Mouse (Mus musculus) MEL (cell line): ENCODE measurements at regions not wholly inside any gene's neighbourhood (a gene's known extent, or its start where the extent isn't known, plus 50 kb on each side); places are given as distances from the start of the nearest gene placed in this dataset.

Source experiments
- CTCF ChIP-seq, 3 experiments: IDR thresholded peaks in 2 of 3; conservative IDR thresholded peaks in 1 of 3; 2 replicates each; pipeline ENCODE4 v1.5.1; 2011 to 2012; ENCODE audit warnings: low read length in 3 of 3, low read depth in 2 of 3, mild to moderate bottlenecking in 2 of 3, improper control_type of control experiment in 1 of 3, inconsistent platforms in 1 of 3, mixed read lengths in 1 of 3, moderate library complexity in 1 of 3; ENCODE audit not compliant: control insufficient read depth in 1 of 3, insufficient read depth in 1 of 3, poor library complexity in 1 of 3, severe bottlenecking in 1 of 3
- ELF1 ChIP-seq: IDR thresholded peaks from 2 replicates; pipeline ENCODE4 v1.6.1; 2014; ENCODE audit warnings: low read depth, mild to moderate bottlenecking, inconsistent platforms, low read length, improper control_type of control experiment, moderate library complexity
- EP300 ChIP-seq, 2 experiments: IDR thresholded peaks; 2 replicates each; pipeline ENCODE4 v1.6.1; 2011; ENCODE audit warnings: improper control_type of control experiment in 2 of 2, low read length in 2 of 2, low read depth in 1 of 2, mild to moderate bottlenecking in 1 of 2
- GATA1 ChIP-seq: IDR thresholded peaks from 2 replicates; pipeline ENCODE4 v1.6.1; 2011; ENCODE audit warnings: low read depth, low read length, improper control_type of control experiment
- MXI1 ChIP-seq: IDR thresholded peaks from 2 replicates; pipeline ENCODE4 v1.6.1; 2011; ENCODE audit warnings: mild to moderate bottlenecking, low read depth, low read length, improper control_type of control experiment
- TAL1 ChIP-seq: IDR thresholded peaks from 2 replicates; pipeline ENCODE4 v1.6.1; 2012; ENCODE audit warnings: mild to moderate bottlenecking, inconsistent platforms, low read length, moderate library complexity, mixed read lengths
- TCF12 ChIP-seq: IDR thresholded peaks from 2 replicates; pipeline ENCODE4 v1.6.1; 2014; ENCODE audit warnings: low read depth, mild to moderate bottlenecking, inconsistent platforms, low read length, improper control_type of control experiment, moderate library complexity
- ZC3H11A ChIP-seq: IDR thresholded peaks from 2 replicates; pipeline ENCODE4 v1.6.1; 2012; ENCODE audit warnings: low read depth, mild to moderate bottlenecking, inconsistent platforms, low read length, improper control_type of control experiment

- TF ChIP-seq TCF12 (no peak), EP300 (IDR thresholded peaks at IDR 0.05; ENCODE audit: low read depth in 1 of 2, low read length in 2 of 2) (no peak), ZC3H11A (peak; percentile 42; the same call in 1 of the 2 replicates), CTCF (IDR thresholded peaks at IDR 0.05 in 2 of 3, conservative IDR thresholded peaks at IDR 0.05 in 1 of 3; ENCODE audit: control insufficient read depth in 1 of 3, insufficient read depth in 1 of 3, low read depth in 2 of 3, low read length in 3 of 3, poor library complexity in 1 of 3, severe bottlenecking in 1 of 3) (peak in 2 of 3 experiments; percentile 29 to 61; a peak in 3 of 6 replicates), GATA1 (no peak), ELF1 (no peak), TAL1 (no peak), MXI1 (no peak)
Observed at GRCm38 (mm10) chr3:31790342-31790970, 111.9 kb upstream of the Kcnmb2 start.
